Mouse (Mus musculus): ENCODE measurements at regions not wholly inside any gene's neighbourhood (a gene's known extent, or its start where the extent isn't known, plus 50 kb on each side); places are given as distances from the start of the nearest gene placed in this dataset.
A peak's percentile ranks its signal among the peaks of the same experiment; 100 is the strongest.

DNA sequence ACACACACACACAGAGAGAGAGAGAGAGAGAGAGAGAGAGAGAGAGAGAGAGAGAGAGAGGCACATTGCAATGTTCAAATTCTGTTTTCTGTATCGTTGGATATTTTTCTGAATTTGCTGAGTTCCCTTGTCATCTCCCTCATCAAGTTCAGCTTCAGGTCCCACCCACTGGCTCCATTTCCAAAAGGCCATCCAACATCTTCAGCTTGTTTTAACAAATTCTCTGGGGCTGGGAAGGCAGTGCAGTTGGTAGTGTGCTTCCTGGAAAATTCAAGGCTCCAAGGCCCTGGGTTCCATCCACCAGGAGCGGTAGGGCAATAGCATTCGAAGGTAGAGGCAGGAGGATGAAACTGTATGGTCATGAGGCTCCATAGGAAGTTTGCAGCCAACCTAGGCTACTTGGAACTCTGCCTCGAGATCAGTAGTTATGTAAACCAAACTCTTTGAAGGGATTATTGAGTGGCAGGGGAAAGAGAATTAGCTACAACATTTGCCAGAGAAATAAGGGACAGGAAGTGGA lies 105.9 kb downstream of the Polr2m start:
- Histone ChIP-seq H3K27ac (no peak overlapping the region), H3K4me1 (no peaks in the 10 kb centered on the region), H3K9me3 (no peaks in the 10 kb centered on the region), H3K4me3 (no peak overlapping the region), H3K36me3 (replicated peaks) (no peaks in the 10 kb centered on the region), H3K27me3 (ENCODE audit: poor library complexity, severe bottlenecking) (no peaks in the 10 kb centered on the region)
- DNase-seq (ENCODE audit: extremely low spot score, low spot score), result no peak
- WGBS, result 85% methylated on average over 4 of the region's 4 CpGs

DNA sequence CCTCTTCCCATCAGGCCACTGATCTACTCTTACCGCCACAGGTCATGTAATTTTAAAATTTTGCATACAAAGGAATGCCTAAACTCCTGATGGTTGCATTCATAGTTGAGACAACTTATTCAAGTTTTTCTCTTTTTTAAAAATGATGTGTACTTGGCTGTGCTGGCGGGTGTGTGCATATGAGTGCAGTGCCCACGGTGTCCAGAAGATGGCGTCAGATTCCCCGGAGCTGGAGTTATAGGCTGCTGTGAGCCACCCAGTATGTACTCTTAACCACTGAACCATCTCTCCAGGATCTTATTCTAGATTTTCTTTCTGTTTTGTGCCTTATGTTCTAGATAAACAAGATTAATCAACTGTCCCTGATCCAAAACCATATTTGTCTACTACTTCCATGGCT lies 116.0 kb downstream of the Polr2m start:
- H3K4me1 ChIP-seq, result peaks cover 20% of the 10 kb centered on the region
- H3K36me3 ChIP-seq (replicated peaks), result no peaks in the 10 kb centered on the region
- DNase-seq (ENCODE audit: extremely low spot score, low spot score), result no peak
- WGBS, result 92% methylated on average over 5 of the region's 5 CpGs
- H3K27me3 ChIP-seq (ENCODE audit: poor library complexity, severe bottlenecking), result no peaks in the 10 kb centered on the region
- H3K4me3 ChIP-seq, result no peak overlapping the region
- no peak overlapping the region for H3K27ac ChIP-seq
- H3K9me3 ChIP-seq, result peaks cover 9% of the 10 kb centered on the region

DNA sequence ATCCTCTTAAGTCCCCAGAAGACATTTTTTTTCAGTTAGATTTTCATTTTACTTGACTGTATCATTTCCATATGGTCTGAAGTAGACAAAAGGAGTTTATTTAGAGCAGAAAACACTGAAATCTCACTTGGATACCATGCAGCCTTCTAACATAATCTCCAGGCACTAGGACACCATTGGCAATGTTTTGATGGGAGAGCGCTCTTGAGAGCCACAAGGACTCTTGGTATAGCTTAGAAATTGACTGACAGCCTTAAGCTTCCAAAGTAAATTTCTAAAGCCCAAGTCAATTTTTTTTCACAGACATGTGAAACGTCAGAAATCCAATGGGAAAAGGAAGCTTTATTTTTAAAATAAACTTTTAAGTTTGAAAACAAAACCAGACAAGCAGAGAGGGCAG lies 116.5 kb downstream of the Polr2m start:
- WGBS, result 80% methylated on average over 2 of the region's 2 CpGs
- no peak for DNase-seq (ENCODE audit: extremely low spot score, low spot score)

DNA sequence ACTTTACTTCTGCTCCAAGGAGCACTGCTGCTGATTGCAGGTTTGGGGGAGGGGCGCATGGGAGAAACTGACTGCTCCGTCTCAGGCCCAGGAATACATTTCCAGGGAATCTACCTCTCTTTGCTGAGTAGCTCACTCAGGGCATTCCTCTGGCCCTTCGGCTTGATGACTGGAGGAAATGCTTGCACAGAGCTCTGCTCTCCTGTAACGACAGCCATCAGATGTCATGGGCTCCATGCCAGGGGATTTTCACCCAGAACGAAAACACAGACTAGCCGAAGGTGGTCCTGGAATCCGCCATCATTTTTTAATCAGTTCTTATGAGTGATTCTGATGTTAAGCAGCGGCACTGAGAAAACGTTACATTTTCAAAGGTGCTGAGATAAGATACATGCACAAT lies 119.2 kb downstream of the Polr2m start:
- DNase-seq (ENCODE audit: extremely low spot score, low spot score), result no peak
- no peak overlapping the region for H3K27ac ChIP-seq
- 83% methylated on average over 9 of the region's 9 CpGs for WGBS
- H3K36me3 ChIP-seq (replicated peaks), result no peaks in the 10 kb centered on the region
- no peak overlapping the region for H3K4me3 ChIP-seq
- H3K4me1 ChIP-seq, result peaks cover 14% of the 10 kb centered on the region
- no peaks in the 10 kb centered on the region for H3K27me3 ChIP-seq (ENCODE audit: poor library complexity, severe bottlenecking)
- peaks cover 9% of the 10 kb centered on the region for H3K9me3 ChIP-seq

More for the DNA sequence above, 116.5 kb downstream of the Polr2m start:
- Histone ChIP-seq H3K4me1 (peaks cover 20% of the 10 kb centered on the region), H3K27ac (no peak overlapping the region), H3K4me3 (no peak overlapping the region), H3K27me3 (ENCODE audit: poor library complexity, severe bottlenecking) (no peaks in the 10 kb centered on the region), H3K9me3 (peaks cover 9% of the 10 kb centered on the region), H3K36me3 (replicated peaks) (no peaks in the 10 kb centered on the region)

DNA sequence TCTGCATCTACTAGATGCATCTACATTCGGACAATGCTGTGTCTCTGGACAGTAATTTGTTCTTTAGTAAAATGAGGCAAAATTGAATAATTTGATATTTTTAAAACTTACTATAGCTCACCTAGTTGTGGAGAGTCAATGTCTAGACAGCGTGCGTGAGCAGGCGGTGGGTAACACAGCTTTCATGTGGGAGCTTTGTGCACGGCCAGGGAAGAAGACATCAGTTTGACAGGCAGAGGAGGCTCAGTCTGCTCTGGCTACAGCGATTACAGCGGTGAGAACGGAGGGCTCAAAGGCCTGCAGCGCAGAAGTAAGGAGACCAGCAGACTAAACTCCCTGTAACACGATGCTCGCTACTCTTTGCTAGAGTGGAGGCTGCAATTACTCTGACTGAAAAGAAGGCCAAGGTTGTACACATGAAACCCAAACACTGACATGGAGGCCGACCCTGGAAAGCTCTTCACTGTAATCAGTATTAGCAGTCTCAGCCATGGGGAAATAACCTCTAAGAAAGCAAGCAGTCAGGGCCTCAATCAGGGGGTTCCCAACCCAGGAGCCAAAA lies 120.5 kb downstream of the Polr2m start:
- no peaks in the 10 kb centered on the region for H3K36me3 ChIP-seq (replicated peaks)
- no peak overlapping the region for H3K4me3 ChIP-seq
- no peaks in the 10 kb centered on the region for H3K27me3 ChIP-seq (ENCODE audit: poor library complexity, severe bottlenecking)
- H3K4me1 ChIP-seq, result peaks cover 18% of the 10 kb centered on the region
- peaks cover 9% of the 10 kb centered on the region for H3K9me3 ChIP-seq
- H3K27ac ChIP-seq, result no peak overlapping the region
- WGBS, result 75% methylated on average over 12 of the region's 12 CpGs
- no peak for DNase-seq (ENCODE audit: extremely low spot score, low spot score)

DNA sequence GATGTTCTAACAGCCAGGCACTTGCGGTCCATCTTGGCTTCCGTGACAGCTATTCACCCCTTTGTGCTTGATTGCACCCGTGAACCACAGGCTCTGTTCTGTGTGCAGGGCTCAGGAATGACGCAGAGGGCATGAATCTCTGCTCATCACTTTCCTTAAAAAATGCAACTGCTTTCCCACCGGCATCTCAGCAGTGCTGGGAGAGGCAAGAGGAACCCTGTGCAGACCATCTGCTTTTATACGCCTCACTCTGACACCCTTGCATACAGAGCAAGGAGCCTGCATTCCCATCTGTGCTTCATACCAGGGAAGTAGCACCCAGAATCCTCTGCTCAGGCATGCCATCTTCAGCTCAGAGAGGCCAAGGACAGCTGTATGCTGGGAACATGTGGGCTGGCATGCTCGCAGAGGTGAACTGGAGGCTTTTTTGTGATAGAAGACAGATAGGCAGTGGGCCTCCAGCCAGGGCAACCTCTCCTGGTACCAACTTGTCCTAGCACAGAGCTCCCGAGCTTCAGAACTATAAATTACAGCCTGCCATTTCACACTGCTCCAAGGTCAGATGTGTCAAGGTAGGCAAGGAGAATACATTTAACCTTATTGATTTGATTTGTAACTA lies 121.6 kb downstream of the Polr2m start:
- peaks cover 18% of the 10 kb centered on the region for H3K4me1 ChIP-seq
- H3K27ac ChIP-seq, result no peak overlapping the region
- H3K4me3 ChIP-seq, result no peak overlapping the region
- peaks cover 9% of the 10 kb centered on the region for H3K9me3 ChIP-seq
- H3K27me3 ChIP-seq (ENCODE audit: poor library complexity, severe bottlenecking), result no peaks in the 10 kb centered on the region
- no peak for DNase-seq (ENCODE audit: extremely low spot score, low spot score)
- WGBS, result 87% methylated on average over 8 of the region's 8 CpGs
- no peaks in the 10 kb centered on the region for H3K36me3 ChIP-seq (replicated peaks)

DNA sequence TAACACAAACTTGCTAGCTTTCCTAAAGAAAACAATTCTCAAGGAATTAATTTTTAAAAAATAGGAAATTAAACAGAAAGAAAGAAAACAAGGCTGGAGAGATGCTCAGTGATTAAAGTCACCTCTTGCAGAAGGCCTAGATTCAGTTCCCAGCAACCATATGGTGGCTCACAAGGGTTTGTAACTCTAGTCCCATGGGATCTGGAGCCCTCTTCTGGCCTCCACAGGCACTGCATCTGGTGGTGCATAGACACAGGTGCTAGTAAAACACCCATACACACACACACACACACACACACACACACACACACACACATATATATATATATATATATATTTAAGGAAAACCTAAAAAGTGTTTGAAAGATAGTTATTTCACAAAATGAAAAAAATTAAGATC lies 123.3 kb downstream of the Polr2m start:
- H3K27ac ChIP-seq, result no peak overlapping the region
- no peaks in the 10 kb centered on the region for H3K9me3 ChIP-seq
- H3K4me1 ChIP-seq, result peaks cover 18% of the 10 kb centered on the region
- DNase-seq (ENCODE audit: extremely low spot score, low spot score), result no peak
- H3K4me3 ChIP-seq, result no peak overlapping the region
- no peaks in the 10 kb centered on the region for H3K36me3 ChIP-seq (replicated peaks)
- H3K27me3 ChIP-seq (ENCODE audit: poor library complexity, severe bottlenecking), result no peaks in the 10 kb centered on the region

DNA sequence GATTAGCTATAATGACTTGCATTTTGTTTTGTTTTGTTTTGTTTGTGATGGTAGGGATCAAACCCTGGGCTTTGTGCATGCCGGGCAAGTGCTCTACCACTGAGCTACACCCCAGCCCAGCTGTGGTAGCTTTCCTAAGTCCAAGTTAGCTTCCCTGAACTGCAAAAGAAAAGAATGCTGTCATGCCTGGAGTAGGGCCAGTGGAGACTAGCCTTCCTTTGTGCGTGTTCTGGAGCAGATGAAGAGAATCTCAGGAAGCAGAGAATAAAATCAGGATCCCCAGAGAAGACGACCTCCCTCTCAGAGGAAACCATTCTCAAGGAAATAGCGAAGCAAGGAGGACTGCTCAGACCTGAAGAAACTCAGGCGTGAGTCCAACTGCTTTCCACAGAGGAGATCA lies 123.8 kb downstream of the Polr2m start:
- no peak overlapping the region for H3K27ac ChIP-seq
- WGBS, result 90% methylated on average over 5 of the region's 5 CpGs
- H3K4me1 ChIP-seq, result peaks cover 18% of the 10 kb centered on the region
- H3K36me3 ChIP-seq (replicated peaks), result no peaks in the 10 kb centered on the region
- no peaks in the 10 kb centered on the region for H3K27me3 ChIP-seq (ENCODE audit: poor library complexity, severe bottlenecking)
- H3K4me3 ChIP-seq, result no peak overlapping the region
- no peaks in the 10 kb centered on the region for H3K9me3 ChIP-seq
- DNase-seq (ENCODE audit: extremely low spot score, low spot score), result no peak

DNA sequence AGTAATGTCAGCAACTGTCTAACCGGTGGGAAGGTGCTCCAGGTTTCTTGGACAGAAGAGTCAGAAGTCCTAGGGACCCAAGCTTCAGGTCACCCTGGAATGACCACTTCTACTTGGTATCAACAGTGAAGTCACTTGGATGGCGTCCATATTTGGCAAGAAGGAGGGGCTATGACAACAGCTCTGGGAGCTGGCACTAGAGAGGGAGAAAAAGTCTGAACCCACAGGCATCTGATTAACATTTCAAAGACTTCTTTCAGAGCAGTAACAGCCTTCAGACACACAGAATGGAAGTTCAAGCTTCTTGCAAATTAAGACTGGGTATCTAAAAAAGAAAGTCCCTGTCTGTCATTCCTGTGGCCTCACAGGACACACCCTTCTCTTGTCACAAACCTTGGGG lies 124.4 kb downstream of the Polr2m start:
- Histone ChIP-seq H3K27me3 (ENCODE audit: poor library complexity, severe bottlenecking) (no peaks in the 10 kb centered on the region), H3K4me3 (no peak overlapping the region), H3K4me1 (peaks cover 13% of the 10 kb centered on the region), H3K27ac (no peak overlapping the region), H3K36me3 (replicated peaks) (no peaks in the 10 kb centered on the region), H3K9me3 (no peaks in the 10 kb centered on the region)
- no peak for DNase-seq (ENCODE audit: extremely low spot score, low spot score)
- WGBS, result 68% methylated on average over 2 of the region's 2 CpGs

DNA sequence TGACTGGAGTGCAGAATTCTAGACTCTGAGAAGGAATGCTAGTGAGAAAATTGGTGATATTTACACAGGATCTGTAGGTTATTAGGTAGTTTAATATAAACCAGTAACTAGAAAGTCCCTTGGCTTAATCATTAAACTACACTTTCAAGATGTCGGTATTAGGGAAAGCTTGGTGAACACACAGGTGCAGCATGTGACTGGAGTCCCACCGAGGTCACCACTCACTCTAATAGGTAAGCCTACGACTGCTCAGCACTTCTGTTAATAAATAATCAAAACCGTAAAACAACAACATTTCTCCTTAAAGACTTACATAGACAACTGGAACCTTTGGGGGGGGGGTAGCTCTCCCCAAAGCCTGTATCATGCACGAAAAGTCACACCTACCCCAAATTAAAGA lies 125.1 kb downstream of the Polr2m start:
- Histone ChIP-seq H3K27me3 (ENCODE audit: poor library complexity, severe bottlenecking) (no peaks in the 10 kb centered on the region), H3K9me3 (no peaks in the 10 kb centered on the region), H3K4me1 (peaks cover 13% of the 10 kb centered on the region), H3K27ac (no peak overlapping the region), H3K4me3 (no peak overlapping the region), H3K36me3 (replicated peaks) (no peaks in the 10 kb centered on the region)
- WGBS, result 91% methylated on average over 5 of the region's 5 CpGs
- no peak for DNase-seq (ENCODE audit: extremely low spot score, low spot score)

DNA sequence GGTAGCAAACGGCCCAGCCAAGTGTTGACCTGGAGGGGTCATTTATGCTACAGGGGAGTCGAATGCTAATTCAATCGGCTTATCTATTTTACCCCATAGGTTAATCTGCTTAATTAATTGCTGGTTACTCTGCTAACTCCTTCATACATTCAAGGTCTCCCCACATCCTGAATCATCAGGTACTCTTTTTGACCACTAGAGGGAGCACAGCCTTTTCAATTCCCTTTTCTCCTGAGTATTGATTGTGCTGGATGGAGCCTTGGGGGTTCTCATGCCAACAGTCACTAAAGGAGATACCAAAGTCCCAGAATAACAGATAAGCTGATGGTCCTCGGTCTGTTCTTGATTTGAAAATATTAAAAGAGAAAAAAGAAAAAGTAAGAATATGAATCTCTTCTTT lies 126.8 kb downstream of the Polr2m start:
- peak; percentile 15 for DNase-seq (ENCODE audit: extremely low spot score, low spot score)
- Histone ChIP-seq H3K9me3 (no peaks in the 10 kb centered on the region), H3K36me3 (replicated peaks) (no peaks in the 10 kb centered on the region), H3K4me3 (no peak overlapping the region), H3K4me1 (peaks cover 6% of the 10 kb centered on the region; the same call in 1 of the 2 replicates), H3K27ac (no peak overlapping the region), H3K27me3 (ENCODE audit: poor library complexity, severe bottlenecking) (no peaks in the 10 kb centered on the region)
- 37% methylated on average over 4 of the region's 4 CpGs for WGBS

DNA sequence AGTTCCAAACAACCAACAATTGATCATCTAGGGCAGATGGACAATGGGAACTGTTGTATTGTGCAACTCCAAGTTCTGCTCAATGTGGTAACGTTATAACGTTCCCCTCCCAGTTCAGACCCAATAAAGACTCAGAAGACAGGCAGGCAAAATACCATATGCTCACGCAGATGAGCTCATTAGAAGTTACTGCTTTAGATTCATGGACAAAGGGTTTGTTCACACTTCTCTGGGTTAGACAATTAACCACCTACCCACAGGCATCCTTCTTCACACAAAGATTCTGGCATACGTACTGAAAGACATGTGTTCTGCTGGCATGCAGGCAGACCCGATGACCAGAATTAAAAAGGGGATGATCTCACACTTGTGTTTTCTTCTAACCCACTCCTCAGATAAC lies 130.0 kb downstream of the Polr2m start:
- Histone ChIP-seq H3K4me3 (no peak overlapping the region), H3K36me3 (replicated peaks) (no peaks in the 10 kb centered on the region), H3K27ac (no peak overlapping the region), H3K27me3 (ENCODE audit: poor library complexity, severe bottlenecking) (no peaks in the 10 kb centered on the region), H3K9me3 (no peaks in the 10 kb centered on the region), H3K4me1 (no peaks in the 10 kb centered on the region)
- DNase-seq (ENCODE audit: extremely low spot score, low spot score), result no peak
- 84% methylated on average over 5 of the region's 5 CpGs for WGBS
